In the genomic region with DNA sequence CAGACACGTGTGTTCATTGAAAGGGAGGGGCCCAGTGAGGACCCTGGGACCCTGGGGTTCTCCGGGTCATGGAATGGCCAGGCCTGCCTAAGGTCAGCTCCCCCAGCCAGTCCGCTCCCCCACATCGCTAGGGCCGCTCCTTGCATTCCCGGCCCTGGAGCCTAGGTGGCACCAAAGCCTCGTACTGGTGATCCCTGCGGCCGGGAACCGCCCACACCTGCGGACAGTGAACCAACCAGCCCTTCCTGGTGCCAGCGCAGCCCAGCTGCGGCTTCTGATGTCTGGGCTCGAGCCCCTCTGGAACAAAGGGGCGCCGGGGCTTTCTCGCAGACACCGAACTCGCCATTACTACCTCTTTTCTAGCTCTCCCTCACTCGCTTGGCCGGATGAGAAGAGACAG, we compare ENCODE assay signal across 7 mouse cellular contexts. TPM values are rescaled to one million over a fixed set of nuclear protein-coding genes. Genes with fewer than 3 reads are reported as not detected.
DNase-seq lines count a peak whose midpoint lies in the region; ATAC-seq lines count a peak whose summit lies in the region.

No protein-coding gene starts in this region.

- ATAC-seq in intestine, embryonic 15.5 days: peak; percentile 79
- peak; percentile 38; the same call in 1 of the 2 replicates for ATAC-seq in midbrain, embryonic 12.5 days (ENCODE audit: low FRiP score, low read depth)

- H3K9ac ChIP-seq in intestine, embryonic 15.5 days: no peak overlapping the region
- H3K9ac ChIP-seq in midbrain, embryonic 12.5 days (replicated peaks): no peak overlapping the region

- DNase-seq in adrenal gland, postnatal 10 days: peak; percentile 90
- DNase-seq in embryo, embryonic 9.5 days (ENCODE audit: extremely low spot score): peak; percentile 91
- peak; percentile 56 to 64 for DNase-seq in gastrocnemius, postnatal 4 days (ENCODE audit: low spot score in 2 of 2)
- peak; percentile 91 for DNase-seq in limb, embryonic 10.5 days (ENCODE audit: low spot score)
- DNase-seq in skeletal muscle tissue, adult 2 months (ENCODE audit: low read depth, low spot score): peak; percentile 27

- under 1% methylated on average over 21 of the region's 21 CpGs for WGBS in intestine, embryonic 15.5 days
- under 1% methylated on average over 21 of the region's 21 CpGs for WGBS in limb, embryonic 10.5 days
- under 1% methylated on average over 21 of the region's 21 CpGs for WGBS in midbrain, embryonic 12.5 days

- peak overlapping the region; percentile 45 for H3K4me3 ChIP-seq in intestine, embryonic 15.5 days (replicated peaks)
- peak overlapping the region; percentile 54 for H3K4me3 ChIP-seq in limb, embryonic 10.5 days
- H3K4me3 ChIP-seq in midbrain, embryonic 12.5 days: peak overlapping the region; percentile 43

- H3K4me2 ChIP-seq in intestine, embryonic 15.5 days (replicated peaks): peak overlapping the region; percentile 89
- H3K4me2 ChIP-seq in midbrain, embryonic 12.5 days (replicated peaks): peak overlapping the region; percentile 61

- H3K36me3 ChIP-seq in intestine, embryonic 15.5 days: no peaks in the 10 kb centered on the region
- no peaks in the 10 kb centered on the region for H3K36me3 ChIP-seq in limb, embryonic 10.5 days
- no peaks in the 10 kb centered on the region for H3K36me3 ChIP-seq in midbrain, embryonic 12.5 days

- H3K27me3 ChIP-seq in intestine, embryonic 15.5 days (replicated peaks): peaks cover 37% of the 10 kb centered on the region
- peaks cover 71% of the 10 kb centered on the region for H3K27me3 ChIP-seq in limb, embryonic 10.5 days (ENCODE audit: low read depth, poor library complexity, severe bottlenecking)
- peaks cover 70% of the 10 kb centered on the region for H3K27me3 ChIP-seq in midbrain, embryonic 12.5 days

- H3K9me3 ChIP-seq in intestine, embryonic 15.5 days: no peaks in the 10 kb centered on the region
- H3K9me3 ChIP-seq in limb, embryonic 10.5 days (replicated peaks): no peaks in the 10 kb centered on the region
- H3K9me3 ChIP-seq in midbrain, embryonic 12.5 days: no peaks in the 10 kb centered on the region

- H3K4me1 ChIP-seq in intestine, embryonic 15.5 days (replicated peaks): peaks cover 12% of the 10 kb centered on the region
- peaks cover 26% of the 10 kb centered on the region for H3K4me1 ChIP-seq in limb, embryonic 10.5 days
- peaks cover 17% of the 10 kb centered on the region for H3K4me1 ChIP-seq in midbrain, embryonic 12.5 days

- H3K27ac ChIP-seq in intestine, embryonic 15.5 days: no peak overlapping the region
- no peak overlapping the region for H3K27ac ChIP-seq in limb, embryonic 10.5 days
- no peak overlapping the region for H3K27ac ChIP-seq in midbrain, embryonic 12.5 days (replicated peaks)

RNA-seq across cellular contexts. Expression of a gene that starts 1.1 kb away (rescaled TPM):
- 10 to 100 TPM; 19.4 to 19.6 TPM for total RNA-seq in adrenal gland, postnatal 10 days (2021)
- 1 to 10 TPM; 1.5 to 2.9 TPM for total RNA-seq in gastrocnemius, postnatal 4 days (2021)
- 17.4 and 18.8 TPM in 2 replicates for polyA plus RNA-seq in intestine, embryonic 15.5 days (2015; fragmentation: Nextera tagmentation; extraction: Ambion mirVana)
- 0.11 and 0.43 TPM in 2 replicates for polyA plus RNA-seq in limb, embryonic 10.5 days (2016; fragmentation: Nextera tagmentation; extraction: Ambion mirVana)
- polyA plus RNA-seq in midbrain, embryonic 12.5 days (2016; fragmentation: Nextera tagmentation; extraction: Ambion mirVana): 0.63 and 0.80 TPM in 2 replicates

Comparison
In these comparisons a context has a peak if more than half of its experiments do, and no peak if none do; other contexts are left out.
1. DNase-seq: peak in every context shown above with its lines; median percentile 91 in embryo, embryonic 9.5 days; 91 in limb, embryonic 10.5 days; 90 in adrenal gland, postnatal 10 days; 60 in gastrocnemius, postnatal 4 days; 27 in skeletal muscle tissue, adult 2 months.
2. RNA of a gene that starts 1.1 kb away (polyA plus RNA-seq): 17.4 to 18.8 TPM in intestine, embryonic 15.5 days; 0.63 to 0.80 TPM in midbrain, embryonic 12.5 days and 0.11 to 0.43 TPM in limb, embryonic 10.5 days; every median in the first group is over 10 times any median in the second.
3. Peak in every context shown above with its lines, with median percentiles within 50 percentile points of each other: H3K4me3 ChIP-seq.